15 mouse cellular contexts compared by ENCODE assay signal in genomic region chr12:106527116-106527515, GRCm38 (mm10).
DNase-seq lines count a peak whose midpoint lies in the region; ATAC-seq and TF ChIP-seq lines count a peak whose summit lies in the region.
"Had no signal": no experiment of that assay in that cellular context is flagged by ENCODE, and none has a peak within 500 bp of the region (broad histone marks: within the 10 kb centered on the region; RNA-seq: fewer than 3 reads in every experiment).

No protein-coding gene starts in this region.

- H3K36me3 ChIP-seq in heart, embryonic 11.5 days (ENCODE audit: control insufficient read depth, insufficient read depth, low read length) = no peaks in the 10 kb centered on the region
- H3K36me3 ChIP-seq in heart, adult 2 months (ENCODE audit: control insufficient read depth, insufficient read depth, low read length) = no peaks in the 10 kb centered on the region
- no peaks in the 10 kb centered on the region for H3K36me3 ChIP-seq in midbrain, embryonic 11.5 days (ENCODE audit: control insufficient read depth, insufficient read depth, low read length)
- no peaks in the 10 kb centered on the region for H3K36me3 ChIP-seq in midbrain, embryonic 16.5 days (ENCODE audit: control insufficient read depth, insufficient read depth, low read length)
- H3K36me3 ChIP-seq in forebrain, embryonic 16.5 days (ENCODE audit: control insufficient read depth, insufficient read depth) = no peaks in the 10 kb centered on the region
- no peaks in the 10 kb centered on the region for H3K36me3 ChIP-seq in midbrain, embryonic 14.5 days (ENCODE audit: control insufficient read depth, insufficient read depth, low read length)

- no peak overlapping the region for H3K9ac ChIP-seq in heart, embryonic 11.5 days (ENCODE audit: low read depth, low read length)
- no peak overlapping the region for H3K9ac ChIP-seq in heart, adult 2 months (ENCODE audit: low read depth, low read length)
- no peak overlapping the region for H3K9ac ChIP-seq in midbrain, embryonic 11.5 days (ENCODE audit: low read length)
- no peak overlapping the region for H3K9ac ChIP-seq in midbrain, embryonic 16.5 days (ENCODE audit: low read depth, low read length)
- no peak overlapping the region for H3K9ac ChIP-seq in forebrain, embryonic 16.5 days (replicated peaks; ENCODE audit: low read depth, low read length)
- H3K9ac ChIP-seq in midbrain, embryonic 14.5 days (replicated peaks; ENCODE audit: low read length) = no peak overlapping the region

- intact Hi-C loops in heart, adult 2 months (cut with DNase I) = no loop called here

- H3K4me1 ChIP-seq in heart, embryonic 11.5 days (ENCODE audit: control insufficient read depth, insufficient read depth, low read length) = peaks cover 8% of the 10 kb centered on the region
- H3K4me1 ChIP-seq in heart, adult 2 months (ENCODE audit: control insufficient read depth, insufficient read depth, low read length) = no peaks in the 10 kb centered on the region
- peaks cover 6% of the 10 kb centered on the region for H3K4me1 ChIP-seq in midbrain, embryonic 11.5 days (ENCODE audit: control insufficient read depth, insufficient read depth, low read length)
- H3K4me1 ChIP-seq in midbrain, embryonic 16.5 days (ENCODE audit: control insufficient read depth, insufficient read depth, low read length) = peaks cover 17% of the 10 kb centered on the region
- peaks cover 26% of the 10 kb centered on the region for H3K4me1 ChIP-seq in forebrain, embryonic 16.5 days (replicated peaks; ENCODE audit: control insufficient read depth, insufficient read depth, low read length)
- H3K4me1 ChIP-seq in midbrain, embryonic 14.5 days (ENCODE audit: control insufficient read depth, insufficient read depth, low read length) = peaks cover 19% of the 10 kb centered on the region

- no peaks in the 10 kb centered on the region for H3K9me3 ChIP-seq in heart, embryonic 11.5 days (replicated peaks; ENCODE audit: control insufficient read depth, low read length)
- no peaks in the 10 kb centered on the region for H3K9me3 ChIP-seq in midbrain, embryonic 11.5 days (ENCODE audit: control insufficient read depth, low read length)
- H3K9me3 ChIP-seq in midbrain, embryonic 16.5 days (replicated peaks; ENCODE audit: control insufficient read depth, low read length, poor library complexity, severe bottlenecking) = no peaks in the 10 kb centered on the region
- peaks cover 3% of the 10 kb centered on the region; the same call in 1 of the 2 replicates for H3K9me3 ChIP-seq in forebrain, embryonic 16.5 days (ENCODE audit: control insufficient read depth, low read length)
- no peaks in the 10 kb centered on the region; the same call in 1 of the 2 replicates for H3K9me3 ChIP-seq in midbrain, embryonic 14.5 days (ENCODE audit: control insufficient read depth, low read length)

- 61% methylated on average over 8 of the region's 8 CpGs for WGBS in heart, embryonic 11.5 days (ENCODE audit: insufficient replicate concordance)
- 59% methylated on average over 8 of the region's 8 CpGs for WGBS in heart, adult 2 months
- 74% methylated on average over 8 of the region's 8 CpGs for WGBS in midbrain, embryonic 11.5 days
- WGBS in midbrain, embryonic 16.5 days = 65% methylated on average over 8 of the region's 8 CpGs
- WGBS in forebrain, embryonic 16.5 days = 42% methylated on average over 8 of the region's 8 CpGs
- WGBS in midbrain, embryonic 14.5 days = 70% methylated on average over 8 of the region's 8 CpGs

- H3K79me2 ChIP-seq in heart, adult 2 months (replicated peaks; ENCODE audit: control insufficient read depth, insufficient read depth, low read length) = no peaks in the 10 kb centered on the region

- TF ChIP-seq POLR2A in heart, adult 2 months (IDR thresholded peaks at IDR 0.05; ENCODE audit: insufficient read depth, low read depth, low read length) = no peak

- no peak for TF ChIP-seq EP300 in heart, adult 2 months (IDR thresholded peaks at IDR 0.05; ENCODE audit: insufficient read depth, low read depth, low read length)

- no peak for DNase-seq in heart, adult 2 months
- peak; percentile 67 for DNase-seq in midbrain, embryonic 11.5 days (ENCODE audit: low spot score, missing footprints)
- DNase-seq in midbrain, embryonic 14.5 days = no peak
- DNase-seq in spleen, postnatal 36 days (ENCODE audit: low spot score in 2 of 2) = no peak
- DNase-seq: B cell, adult 2 months; cerebellum, adult 11-12 months; embryo, embryonic 11 days; kidney, postnatal 14 days; liver; lung, postnatal 10 days; thymus, postnatal 4 days had no signal

- no peak for TF ChIP-seq CTCF in heart, adult 2 months (IDR thresholded peaks at IDR 0.05)

- H3K4me3 ChIP-seq in heart, embryonic 11.5 days (ENCODE audit: low read depth, low read length) = no peak overlapping the region
- no peak overlapping the region for H3K4me3 ChIP-seq in heart, adult 2 months
- H3K4me3 ChIP-seq in midbrain, embryonic 11.5 days (ENCODE audit: low read depth, low read length) = no peak overlapping the region
- no peak overlapping the region for H3K4me3 ChIP-seq in midbrain, embryonic 16.5 days (ENCODE audit: low read depth, low read length)
- no peak overlapping the region for H3K4me3 ChIP-seq in forebrain, embryonic 16.5 days (replicated peaks; ENCODE audit: low read length)
- H3K4me3 ChIP-seq in midbrain, embryonic 14.5 days (replicated peaks; ENCODE audit: low read depth, low read length) = no peak overlapping the region

- peak overlapping the region; percentile 45 for H3K4me2 ChIP-seq in heart, embryonic 11.5 days
- H3K4me2 ChIP-seq in midbrain, embryonic 11.5 days = no peak overlapping the region; the same call in 1 of the 2 replicates
- H3K4me2 ChIP-seq in midbrain, embryonic 16.5 days (ENCODE audit: low read length) = no peak overlapping the region
- no peak overlapping the region for H3K4me2 ChIP-seq in forebrain, embryonic 16.5 days (ENCODE audit: low read length)
- peak overlapping the region; percentile 6 for H3K4me2 ChIP-seq in midbrain, embryonic 14.5 days (ENCODE audit: low read length)

- no peak; the same call in 1 of the 2 replicates for ATAC-seq in heart, embryonic 11.5 days (replicated peaks; ENCODE audit: insufficient number of reproducible peaks, low FRiP score, low TSS enrichment)
- ATAC-seq in midbrain, embryonic 11.5 days (ENCODE audit: low FRiP score) = peak; percentile 50; the same call in 1 of the 2 replicates
- no peak for ATAC-seq in midbrain, embryonic 16.5 days
- no peak for ATAC-seq in forebrain, embryonic 16.5 days
- no peak for ATAC-seq in midbrain, embryonic 14.5 days (ENCODE audit: low FRiP score, low TSS enrichment)
- ATAC-seq in inflammation-experienced regulatory T-cells, adult 6 months = no peak

- H3K27ac ChIP-seq in heart, embryonic 11.5 days (ENCODE audit: low read depth, low read length) = no peak overlapping the region
- H3K27ac ChIP-seq in heart, adult 2 months = no peak overlapping the region
- no peak overlapping the region for H3K27ac ChIP-seq in midbrain, embryonic 11.5 days (ENCODE audit: low read depth, low read length)
- H3K27ac ChIP-seq in midbrain, embryonic 16.5 days (ENCODE audit: low read length) = no peak overlapping the region
- H3K27ac ChIP-seq in forebrain, embryonic 16.5 days (ENCODE audit: low read length) = peak overlapping the region; percentile 92
- H3K27ac ChIP-seq in midbrain, embryonic 14.5 days (replicated peaks; ENCODE audit: low read depth, low read length) = no peak overlapping the region

- H3K27me3 ChIP-seq in heart, embryonic 11.5 days (ENCODE audit: control insufficient read depth, insufficient read depth, low read length) = peaks cover 14% of the 10 kb centered on the region
- H3K27me3 ChIP-seq in heart, adult 2 months (ENCODE audit: control insufficient read depth, insufficient read depth, low read length) = no peaks in the 10 kb centered on the region; the same call in 1 of the 2 replicates
- H3K27me3 ChIP-seq in midbrain, embryonic 11.5 days (ENCODE audit: control insufficient read depth, insufficient read depth, low read length) = no peaks in the 10 kb centered on the region
- H3K27me3 ChIP-seq in midbrain, embryonic 16.5 days (ENCODE audit: control insufficient read depth, insufficient read depth, low read depth, low read length) = no peaks in the 10 kb centered on the region
- no peaks in the 10 kb centered on the region for H3K27me3 ChIP-seq in forebrain, embryonic 16.5 days (replicated peaks; ENCODE audit: control insufficient read depth, insufficient read depth, low read length)
- no peaks in the 10 kb centered on the region for H3K27me3 ChIP-seq in midbrain, embryonic 14.5 days (ENCODE audit: control insufficient read depth, insufficient read depth, low read length)

Comparison
In these comparisons a context has a peak if more than half of its experiments do, and no peak if none do; other contexts are left out.
1. H3K4me2 ChIP-seq: peak in heart, embryonic 11.5 days (single experiment) and midbrain, embryonic 14.5 days (single experiment); none in midbrain, embryonic 11.5 days (single experiment), midbrain, embryonic 16.5 days (single experiment) and forebrain, embryonic 16.5 days (single experiment).